Mouse (Mus musculus) left cerebral cortex, postnatal 14 days (tissue): Measurements from ENCODE around the gene Gm10295. TPM values are rescaled to one million over a fixed set of nuclear protein-coding genes. Genes with fewer than 3 reads are reported as not detected.

Experiments
- DNase-seq, 2 experiments: peaks; one replicate each; pipeline ENCODE4 v3.0.0; 2021 to 2022; ENCODE audit warnings: low spot score in 2 of 2, mixed read lengths in 1 of 2
- intact Hi-C: fragments of 180-260 bp; cut with DNase I; formaldehyde crosslinking; loops from one replicate; pipeline ENCODE4 v1.15.1; 2025
- long read RNA-seq, 2 experiments: library from polyadenylated mRNA; stranded (forward); transcript quantifications; one replicate each; pipeline ENCODE4 v2.0.0; 2021
- total RNA-seq, 2 experiments: library from RNA; stranded (reverse); gene quantifications; 2 replicates each; pipeline ENCODE4 v1.2.3; 2021

The Gm10295 gene
- total RNA-seq, result not detected
- long read RNA-seq, experiment 1, result 0 reads
- long read RNA-seq, experiment 2, result 0 reads

- intact Hi-C loops, result no loop called here
- DNase-seq, result no peak
Observed at GRCm38 (mm10) chr7:71351364-71351763, at the start of gene Gm10295. Gene Gm10295 (minus strand): TSS chr7:71351485.

- intact Hi-C loops, result no loop called here
- DNase-seq, result no peak
Observed at GRCm38 (mm10) chr7:71401032-71401431, 49.7 kb upstream of the Gm10295 start.

GRCm38 (mm10) chr7:71399891-71400632, 48.8 kb upstream of the Gm10295 start:
- DNase-seq, result no peak
- intact Hi-C loops, result no loop called here

GRCm38 (mm10) chr7:71398959-71399756, 47.9 kb upstream of the Gm10295 start:
- DNase-seq, result no peak
- intact Hi-C loops, result no loop called here

- intact Hi-C loops, result no loop called here
- DNase-seq, result no peak
Observed at GRCm38 (mm10) chr7:71398389-71398788, 47.1 kb upstream of the Gm10295 start.

GRCm38 (mm10) chr7:71392795-71393341, 41.6 kb upstream of the Gm10295 start:
- DNase-seq, result no peak
- intact Hi-C loops, result no loop called here

- intact Hi-C loops, result no loop called here
- no peak for DNase-seq
Observed at GRCm38 (mm10) chr7:71391333-71391732, 40.0 kb upstream of the Gm10295 start.

GRCm38 (mm10) chr7:71390291-71390690, 39.0 kb upstream of the Gm10295 start:
- intact Hi-C loops, result no loop called here
- DNase-seq, result no peak

- intact Hi-C loops, result loop anchor here (10.0 kb wide), 2 partner anchors 479 to 1031 kb away; no protein-coding TSS in a partner anchor
Observed at GRCm38 (mm10) chr7:71386050-71386449, 34.8 kb upstream of the Gm10295 start.

GRCm38 (mm10) chr7:71384921-71385320, 33.6 kb upstream of the Gm10295 start:
- intact Hi-C loops, result loop anchor here (10.0 kb wide), 2 partner anchors 480 to 1030 kb away; no protein-coding TSS in a partner anchor

More at GRCm38 (mm10) chr7:71386050-71386449, 34.8 kb upstream of the Gm10295 start:
- DNase-seq, result no peak

GRCm38 (mm10) chr7:71383341-71384130, 32.3 kb upstream of the Gm10295 start:
- intact Hi-C loops, result loop anchor here (10.0 kb wide), 2 partner anchors 481 to 1029 kb away; no protein-coding TSS in a partner anchor
- peak in 1 of 2 experiments; percentile 15 for DNase-seq

More at GRCm38 (mm10) chr7:71384921-71385320, 33.6 kb upstream of the Gm10295 start:
- no peak for DNase-seq

GRCm38 (mm10) chr7:71379826-71380825, 28.8 kb upstream of the Gm10295 start:
- intact Hi-C loops, result loop anchor here (1.0 to 10.0 kb wide), 3 partner anchors 32 to 1025 kb away; no protein-coding TSS in a partner anchor
- no peak for DNase-seq

GRCm38 (mm10) chr7:71378812-71379760, 27.8 kb upstream of the Gm10295 start:
- intact Hi-C loops, result loop anchor here (1.0 kb wide), 1 partner anchor 33 kb away; no protein-coding TSS in a partner anchor
- DNase-seq, result peak; percentile 53 to 55

GRCm38 (mm10) chr7:71377983-71378382, 26.7 kb upstream of the Gm10295 start:
- no peak for DNase-seq
- intact Hi-C loops, result no loop called here

- no peak for DNase-seq
- intact Hi-C loops, result no loop called here
Observed at GRCm38 (mm10) chr7:71374059-71374458, 22.8 kb upstream of the Gm10295 start.

- intact Hi-C loops, result no loop called here
Observed at GRCm38 (mm10) chr7:71371916-71372315, 20.6 kb upstream of the Gm10295 start.

GRCm38 (mm10) chr7:71370746-71371145, 19.5 kb upstream of the Gm10295 start:
- no peak for DNase-seq
- intact Hi-C loops, result no loop called here

More at GRCm38 (mm10) chr7:71371916-71372315, 20.6 kb upstream of the Gm10295 start:
- no peak for DNase-seq
